In the genomic region with DNA sequence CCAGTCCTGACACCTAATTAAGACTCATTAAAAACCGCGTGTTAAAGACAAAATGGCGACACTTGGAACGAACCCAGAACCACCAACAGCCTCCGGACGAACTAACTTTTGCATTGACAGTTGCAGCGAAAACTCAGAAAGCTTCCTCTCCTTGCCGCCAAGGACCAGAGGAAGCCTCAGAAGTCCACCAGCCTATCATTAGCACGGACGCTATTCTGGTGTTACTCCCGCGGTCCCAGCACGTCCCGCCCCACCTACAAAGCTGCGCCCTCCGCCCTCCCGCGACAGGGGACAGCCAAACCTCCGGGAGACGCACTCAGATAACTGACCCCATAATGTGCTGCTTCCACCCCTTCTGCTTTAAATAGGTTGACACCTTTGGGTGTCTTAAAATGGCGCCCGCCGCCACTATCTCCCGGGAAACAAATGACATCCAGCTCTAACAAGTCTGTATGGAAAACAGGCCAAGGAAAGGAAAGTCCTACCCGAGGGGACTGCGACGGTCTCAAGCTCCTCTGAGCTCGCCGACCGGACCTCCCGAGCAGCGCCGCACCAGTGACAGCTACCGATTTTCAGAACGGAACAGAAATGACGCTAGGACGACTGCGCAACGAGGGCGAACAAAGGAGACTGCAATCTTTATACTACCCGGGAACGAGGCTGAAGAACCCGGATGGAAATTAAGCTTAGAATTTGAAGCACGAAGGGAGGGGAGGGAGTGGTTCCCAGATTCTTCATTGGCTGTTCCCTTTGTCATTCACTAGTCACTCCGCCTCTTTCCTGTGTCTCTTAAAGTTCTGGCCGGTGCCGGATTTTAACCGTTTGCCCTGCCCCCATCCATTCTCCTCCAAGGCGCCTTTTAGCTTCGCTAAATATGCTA, we compare ENCODE assay signal across 8 mouse cellular contexts. TPM values are rescaled to one million over a fixed set of nuclear protein-coding genes. Genes with fewer than 3 reads are reported as not detected.
DNase-seq lines count a peak whose midpoint lies in the region; ATAC-seq lines count a peak whose summit lies in the region.

A gene (minus strand): TSS at position 670 of the 880 bp plus-strand sequence.

- H3K4me3 ChIP-seq in intestine, embryonic 14.5 days (ENCODE audit: low read depth, low read length) = peak within 1 kb of the TSS; percentile 56

- H3K36me3 ChIP-seq in intestine, embryonic 14.5 days (ENCODE audit: control insufficient read depth, insufficient read depth, low read length) = peaks cover 17% of the 10 kb centered on the region; the same call in 1 of the 2 replicates

- peak within 1 kb of the TSS; percentile 48 for H3K4me2 ChIP-seq in intestine, embryonic 14.5 days (ENCODE audit: low read length)

- intact Hi-C loops in left cerebral cortex, postnatal 14 days (cut with DNase I) = no loop called here

- H3K4me1 ChIP-seq in intestine, embryonic 14.5 days (replicated peaks; ENCODE audit: control insufficient read depth, insufficient read depth, low read length) = no peaks in the 10 kb centered on the region

- peak within 1 kb of the TSS; percentile 78 for H3K9ac ChIP-seq in intestine, embryonic 14.5 days (ENCODE audit: low read length)

- peak within 1 kb of the TSS; percentile 95 for H3K27ac ChIP-seq in intestine, embryonic 14.5 days (ENCODE audit: low read depth)

- DNase-seq in adrenal gland, adult 18-20 months (ENCODE audit: low spot score in 2 of 2) = peak; percentile 56 to 61
- DNase-seq in embryo, embryonic 11 days = peak; percentile 90
- peak; percentile 76 for DNase-seq in gastrocnemius, postnatal 25 days
- DNase-seq in intestine, embryonic 14.5 days (ENCODE audit: low spot score) = peak; percentile 87
- peak; percentile 89 to 95 for DNase-seq in left cerebral cortex, postnatal 14 days (ENCODE audit: low spot score in 2 of 2)
- DNase-seq in mesoderm, embryonic 11.5 days (ENCODE audit: low read depth, low spot score) = peak; percentile 92
- DNase-seq in right cerebral cortex, postnatal 36 days (ENCODE audit: low spot score in 2 of 2) = peak; percentile 75 to 85
- peak; percentile 85 for DNase-seq in yolk sac, embryonic 10.5 days (ENCODE audit: low spot score)

- no peaks in the 10 kb centered on the region for H3K9me3 ChIP-seq in intestine, embryonic 14.5 days (ENCODE audit: control insufficient read depth, low read length)

- WGBS in intestine, embryonic 14.5 days = 12% methylated on average over 50 of the region's 50 CpGs

- peak; percentile 94 for ATAC-seq in intestine, embryonic 14.5 days (replicated peaks; ENCODE audit: low FRiP score, low TSS enrichment, low read depth)

- no peaks in the 10 kb centered on the region for H3K27me3 ChIP-seq in intestine, embryonic 14.5 days (replicated peaks; ENCODE audit: control insufficient read depth, insufficient read depth, low read length)

RNA-seq across cellular contexts. Expression of the gene that starts here (rescaled TPM):
- total RNA-seq in adrenal gland, adult 18-20 months (2021) = 10 to 100 TPM; 24.4 to 32.4 TPM
- total RNA-seq in gastrocnemius, postnatal 25 days (2021) = 10 to 100 TPM; 13.1 to 13.5 TPM
- polyA plus RNA-seq in intestine, embryonic 14.5 days (2014; fragmentation: Nextera tagmentation; extraction: Ambion mirVana) = 116 and 128 TPM in 2 replicates
- total RNA-seq in left cerebral cortex, postnatal 14 days (2021) = 10 to 100 TPM; 42.9 to 46.7 TPM

Comparison
In these comparisons a context has a peak if more than half of its experiments do, and no peak if none do; other contexts are left out.
1. Peak in every context shown above with its lines: DNase-seq, ATAC-seq, H3K4me3 ChIP-seq and H3K27ac ChIP-seq.